ENCODE assay signal across 15 mouse cellular contexts in the genomic region with DNA sequence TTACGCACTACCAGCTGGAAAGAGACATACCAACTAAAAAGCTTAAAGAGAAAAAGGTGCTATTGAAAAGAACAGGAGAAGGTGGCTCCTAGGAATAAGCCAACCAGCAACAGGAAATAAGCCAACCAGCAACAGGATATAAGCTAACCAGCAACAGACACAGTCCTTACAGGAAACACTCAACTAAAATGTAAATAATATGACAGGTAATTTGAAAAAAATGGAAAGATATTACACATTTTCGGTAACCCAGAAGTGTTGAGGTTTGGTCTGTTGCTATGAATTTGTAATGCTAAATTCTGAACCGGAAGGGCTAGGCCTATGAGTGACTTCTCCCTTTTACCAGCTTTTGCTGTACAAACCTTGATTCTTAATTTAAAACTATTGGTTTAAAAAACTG.
"Had no signal": no experiment of that assay in that cellular context is flagged by ENCODE, and none has a peak within 500 bp of the region (broad histone marks: within the 10 kb centered on the region; RNA-seq: fewer than 3 reads in every experiment).

No protein-coding gene starts in this region.

- H3K4me3 ChIP-seq: limb, embryonic 15.5 days; liver, embryonic 12.5 days; lung, embryonic 15.5 days; megakaryocyte, embryonic 14.5 days; midbrain, embryonic 15.5 days; neural tube, embryonic 13.5 days; stomach, embryonic 15.5 days had no signal

- ATAC-seq: liver, embryonic 12.5 days; midbrain, embryonic 15.5 days had no signal

- H3K27me3 ChIP-seq: limb, embryonic 15.5 days; liver, embryonic 12.5 days; lung, embryonic 15.5 days; megakaryocyte, embryonic 14.5 days; midbrain, embryonic 15.5 days; neural tube, embryonic 13.5 days; stomach, embryonic 15.5 days had no signal

- DNase-seq: kidney, adult 2 months; kidney, postnatal 25 days; lung, postnatal 14 days; right cerebral cortex, adult 18-20 months; thymus, adult 2 months; thymus, postnatal 36 days had no signal

- H3K4me2 ChIP-seq: limb, embryonic 15.5 days; liver, embryonic 12.5 days; lung, embryonic 15.5 days; midbrain, embryonic 11.5 days; midbrain, embryonic 15.5 days; neural tube, embryonic 13.5 days; stomach, embryonic 15.5 days had no signal

- H3K9me3 ChIP-seq: limb, embryonic 15.5 days; liver, embryonic 12.5 days; lung, embryonic 15.5 days; megakaryocyte, embryonic 14.5 days; midbrain, embryonic 15.5 days; neural tube, embryonic 13.5 days; stomach, embryonic 15.5 days had no signal

- H3K36me3 ChIP-seq: lung, embryonic 15.5 days; midbrain, embryonic 15.5 days; neural tube, embryonic 13.5 days; stomach, embryonic 15.5 days had no signal

- H3K27ac ChIP-seq: limb, embryonic 15.5 days; liver, embryonic 12.5 days; lung, embryonic 15.5 days; macrophage; midbrain, embryonic 15.5 days; neural tube, embryonic 13.5 days; stomach, embryonic 15.5 days had no signal

- H3K9ac ChIP-seq: limb, embryonic 15.5 days; liver, embryonic 12.5 days; lung, embryonic 15.5 days; midbrain, embryonic 15.5 days; neural tube, embryonic 13.5 days; stomach, embryonic 15.5 days had no signal
